Mouse (Mus musculus): ENCODE data around the gene Luc7l.

DNA sequence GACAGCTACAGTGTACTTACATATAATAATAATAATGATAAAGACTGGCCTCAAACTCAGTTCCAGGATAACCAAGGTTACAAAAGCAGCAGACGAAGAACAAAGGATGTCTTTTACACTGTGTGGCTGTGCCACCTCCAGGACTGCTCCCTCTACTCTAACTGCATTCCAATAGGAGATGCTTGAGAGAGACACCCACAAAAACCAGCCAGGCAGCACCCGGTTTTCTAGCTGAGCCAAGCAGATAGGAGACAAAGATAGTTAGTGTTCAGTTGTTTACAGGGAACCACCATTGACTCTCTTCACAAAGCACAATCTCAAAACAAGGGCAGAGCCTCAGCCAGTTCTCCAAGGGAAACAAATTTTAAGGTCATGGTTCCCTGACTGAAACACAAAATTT lies 13.1 kb upstream of the Luc7l start:
- no peak for TF ChIP-seq CHD2 (IDR thresholded peaks at IDR 0.05; ENCODE audit: low read depth, low read length)
- no peak for TF ChIP-seq MAFK (IDR thresholded peaks at IDR 0.05; ENCODE audit: insufficient read depth, low read depth, low read length)

Measured in ES-E14 (cell line).